Mouse (Mus musculus) right cerebral cortex, postnatal 14 days (tissue): ENCODE measurements around the gene Dclk2.

Experiments
- DNase-seq: peaks from one replicate; pipeline ENCODE4 v3.0.0; 2022

Gene Dclk2

GRCm38 (mm10) chr3:86842461-86842860 lies 78.2 kb downstream of the Dclk2 start:
- DNase-seq = no peak

DNA sequence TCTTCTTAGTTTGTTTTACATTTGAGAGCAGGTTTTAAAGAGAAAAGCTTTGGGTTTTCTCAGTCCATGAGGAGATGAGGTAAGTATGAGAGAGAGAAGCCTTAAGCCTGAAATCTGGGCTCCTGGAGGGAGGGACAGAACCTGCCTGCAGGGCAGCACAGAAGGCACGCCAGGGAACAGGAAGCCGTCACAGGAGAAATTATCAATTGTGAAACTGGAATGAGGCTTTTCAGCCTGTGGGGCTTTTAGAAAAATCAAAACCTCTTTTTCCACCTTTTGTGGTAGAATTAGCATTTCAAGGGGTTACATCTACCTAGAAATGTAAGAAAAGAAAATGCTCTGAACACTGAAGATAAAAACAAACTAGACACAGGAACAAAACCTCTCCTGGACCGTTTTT lies 81.0 kb downstream of the Dclk2 start:
- no peak for DNase-seq

- DNase-seq = no peak
Measured at GRCm38 (mm10) chr3:86837386-86837785, 83.3 kb downstream of the Dclk2 start.

GRCm38 (mm10) chr3:86835180-86835579 lies 85.5 kb downstream of the Dclk2 start:
- DNase-seq = no peak

GRCm38 (mm10) chr3:86834341-86834740 lies 86.3 kb downstream of the Dclk2 start:
- no peak for DNase-seq

DNA sequence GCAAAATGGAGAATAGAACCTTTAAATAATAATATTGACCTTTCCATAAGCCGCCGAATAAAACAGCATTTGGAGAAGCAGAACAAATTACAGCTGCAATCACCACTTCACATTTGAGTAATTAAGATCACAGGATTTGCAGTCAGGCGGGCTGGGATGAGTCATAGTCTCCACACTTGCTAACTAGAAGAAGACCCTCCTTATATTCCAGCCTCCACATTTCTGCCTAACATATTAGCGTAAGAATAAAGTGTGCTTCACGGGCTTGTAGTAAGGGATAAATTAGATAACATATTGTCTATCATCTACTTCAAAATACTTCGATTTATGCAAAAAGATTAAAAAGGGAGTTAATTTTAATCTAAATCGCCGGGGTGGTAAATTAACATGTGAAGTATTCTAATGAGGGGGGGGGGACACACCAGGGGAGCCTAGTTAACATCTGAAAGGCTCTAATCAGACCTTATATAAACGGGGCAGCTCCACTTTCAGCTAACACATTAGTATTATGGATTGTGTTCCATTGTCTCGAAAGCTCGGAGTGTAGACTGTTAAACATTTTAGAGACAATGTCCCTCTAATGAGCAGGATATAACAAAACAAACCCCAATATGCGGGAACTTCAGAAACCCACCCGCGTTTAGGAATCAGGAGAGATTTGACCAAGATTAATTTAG lies 87.9 kb downstream of the Dclk2 start:
- no peak for DNase-seq

DNA sequence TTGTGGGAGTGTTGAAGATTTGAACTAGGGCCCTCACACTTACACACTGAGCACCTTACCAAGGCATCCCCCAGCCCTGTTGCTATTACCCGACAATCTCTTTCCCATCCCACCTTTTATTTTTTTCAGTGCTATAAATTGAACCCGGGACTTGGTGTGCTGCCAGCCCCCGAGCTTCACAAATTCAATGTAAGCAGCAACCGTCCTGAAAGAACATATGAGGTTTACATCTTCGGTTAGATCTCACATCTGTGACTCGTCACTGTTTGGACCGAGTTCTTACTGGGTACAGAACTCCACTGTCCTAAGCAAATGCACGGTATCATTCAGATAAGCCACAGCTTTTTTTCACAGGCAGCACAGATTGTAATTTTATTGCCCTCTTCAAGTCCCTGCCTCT lies 88.5 kb downstream of the Dclk2 start:
- DNase-seq = peak; percentile 33

GRCm38 (mm10) chr3:86827506-86827905 lies 93.1 kb downstream of the Dclk2 start:
- no peak for DNase-seq

GRCm38 (mm10) chr3:86821383-86821782 lies 99.3 kb downstream of the Dclk2 start:
- DNase-seq = no peak

- no peak for DNase-seq
Measured at GRCm38 (mm10) chr3:86820344-86820743, 100.3 kb downstream of the Dclk2 start.

GRCm38 (mm10) chr3:86819372-86819771 lies 101.3 kb downstream of the Dclk2 start:
- no peak for DNase-seq

DNA sequence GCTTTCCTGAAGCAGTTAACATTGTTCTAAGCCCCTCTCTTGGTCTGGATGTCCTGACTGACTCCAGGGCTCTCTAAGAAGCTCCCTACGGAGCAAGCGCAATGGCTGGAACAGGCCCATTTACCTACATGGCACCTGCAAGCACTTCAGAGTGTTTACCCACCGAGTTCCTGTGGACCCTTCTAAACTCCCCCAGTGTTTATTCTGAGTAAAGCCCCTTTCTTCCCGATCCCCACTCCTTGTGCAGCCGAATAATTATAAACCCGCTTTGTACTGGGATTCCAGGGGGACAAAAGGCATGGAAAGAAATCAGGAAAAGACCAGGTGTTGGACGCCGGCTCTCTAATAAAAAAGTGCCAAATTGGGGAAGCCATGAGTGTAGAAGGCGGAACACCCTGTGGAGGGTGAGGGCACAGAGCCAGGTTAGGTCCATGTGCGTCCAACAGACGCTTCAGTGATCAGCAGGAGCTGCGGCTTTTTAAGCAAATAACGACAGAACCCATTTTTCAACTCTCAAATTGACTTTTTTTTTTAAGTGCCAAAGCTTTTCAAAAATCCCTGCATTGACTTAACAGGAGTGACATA lies 102.6 kb downstream of the Dclk2 start:
- no peak for DNase-seq

- peak; percentile 75 for DNase-seq
Measured at GRCm38 (mm10) chr3:86812689-86813088, 108.0 kb downstream of the Dclk2 start.

- DNase-seq = no peak
Measured at GRCm38 (mm10) chr3:86810908-86811307, 109.7 kb downstream of the Dclk2 start.

DNA sequence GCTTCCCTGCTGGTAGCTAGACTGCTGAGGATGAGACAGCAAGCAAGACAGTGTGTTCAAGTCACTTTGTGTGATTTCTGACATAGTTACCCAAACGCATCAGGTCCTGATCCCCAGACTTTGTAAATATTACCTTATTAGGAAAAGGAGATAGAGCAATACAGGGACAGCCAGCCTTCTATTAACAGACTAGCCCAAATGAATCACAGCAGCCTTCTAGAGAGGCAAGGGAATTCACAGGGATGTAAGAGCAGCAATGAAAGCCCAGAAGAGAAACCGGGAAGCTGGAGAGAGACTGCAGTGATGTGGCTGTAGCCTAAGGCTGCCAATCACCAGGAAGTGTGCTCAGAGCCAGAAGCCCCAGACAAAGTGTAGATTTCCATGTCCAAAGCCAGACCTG lies 111.0 kb downstream of the Dclk2 start:
- no peak for DNase-seq

DNA sequence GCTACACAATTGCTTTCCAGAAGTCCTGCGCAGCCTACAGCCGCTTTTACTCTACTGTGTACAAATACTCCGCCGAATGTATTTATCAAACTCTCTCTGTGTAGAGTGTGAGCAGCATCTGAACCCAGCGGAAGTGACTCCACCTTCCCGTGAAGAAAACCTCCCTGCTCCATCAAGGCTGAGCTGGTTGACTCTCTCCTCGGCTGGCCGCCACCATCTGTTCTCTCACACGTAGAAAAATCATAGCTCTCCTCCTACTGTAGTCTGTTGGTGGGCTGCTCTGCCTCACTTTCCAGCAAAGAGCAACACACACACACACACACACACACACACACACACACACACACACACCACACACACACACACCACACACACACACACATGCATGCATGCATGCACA lies 111.5 kb downstream of the Dclk2 start:
- DNase-seq = no peak

DNA sequence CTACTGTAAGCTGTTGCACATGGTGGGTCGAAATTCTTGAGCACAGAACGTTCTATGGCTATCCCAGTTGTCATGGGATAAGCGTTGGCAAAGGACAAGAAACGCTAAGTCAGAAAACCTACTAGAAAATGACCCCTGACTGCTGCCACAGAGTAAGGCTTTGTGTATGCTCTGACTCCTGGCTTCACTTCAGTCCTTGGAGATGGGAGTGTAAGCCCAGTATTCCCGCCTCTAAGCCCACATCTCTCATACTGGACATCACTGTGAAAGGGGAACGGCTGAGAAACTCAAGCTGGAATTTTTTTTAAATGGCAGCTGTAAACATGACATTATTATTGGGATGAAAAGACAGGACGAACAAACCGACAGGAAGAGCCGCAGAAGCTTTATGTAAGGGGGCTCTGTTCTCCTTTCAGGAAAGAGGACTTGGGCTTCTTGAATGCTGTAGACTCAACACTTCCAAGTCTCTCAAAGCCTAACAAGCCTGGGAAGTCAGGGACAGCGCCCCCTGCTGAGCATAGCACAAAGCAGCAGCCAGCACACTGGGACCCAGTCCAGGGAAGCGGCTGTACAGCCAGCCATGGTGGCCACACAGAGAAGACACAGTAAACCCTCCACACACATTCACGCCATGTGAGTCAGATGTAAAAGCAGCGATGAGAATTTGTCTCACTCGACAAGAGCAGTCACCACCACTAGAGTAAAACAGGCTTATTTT lies 112.7 kb downstream of the Dclk2 start:
- peak; percentile 71 for DNase-seq

DNA sequence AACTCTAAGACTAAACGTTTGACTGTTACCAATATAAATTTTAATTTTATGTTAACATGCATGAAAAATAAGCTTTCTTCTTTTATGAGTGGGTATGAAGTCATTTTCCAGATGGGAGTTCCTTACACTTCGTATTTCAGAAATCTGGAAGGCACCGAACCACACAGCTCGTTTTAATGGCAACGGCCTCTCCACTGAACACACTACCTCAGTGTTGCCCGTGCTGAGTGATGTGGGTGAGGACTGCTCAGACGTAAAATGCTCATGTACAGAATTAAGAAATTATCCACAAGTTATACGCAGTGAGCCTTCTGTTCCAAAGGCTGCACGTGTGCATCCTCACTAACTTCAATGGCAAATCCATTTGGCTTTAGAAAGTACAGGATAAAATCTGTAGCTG lies 113.8 kb downstream of the Dclk2 start:
- DNase-seq = no peak

- no peak for DNase-seq
Measured at GRCm38 (mm10) chr3:86804265-86804664, 116.4 kb downstream of the Dclk2 start.

DNA sequence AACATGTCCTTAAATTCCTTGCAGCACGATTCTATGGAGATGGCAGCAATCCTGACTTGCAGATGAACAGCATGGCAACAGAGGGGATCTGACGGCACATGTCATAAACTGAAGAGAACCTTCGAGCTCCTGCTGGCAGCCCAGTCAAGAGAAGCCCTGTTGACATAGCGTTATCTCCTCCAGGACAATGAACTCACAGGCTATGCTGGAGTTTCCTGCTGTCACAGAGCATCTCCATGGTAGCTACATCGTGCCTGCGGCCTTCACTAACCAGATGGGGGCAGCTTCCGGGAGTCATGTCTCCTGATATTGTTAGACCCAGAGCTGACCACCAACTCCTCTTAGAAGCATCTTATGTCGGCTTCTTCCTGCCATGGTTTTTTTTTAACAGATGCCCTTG lies 117.8 kb downstream of the Dclk2 start:
- no peak for DNase-seq

- no peak for DNase-seq
Measured at GRCm38 (mm10) chr3:86800841-86801240, 119.8 kb downstream of the Dclk2 start.

- DNase-seq = no peak
Measured at GRCm38 (mm10) chr3:86799041-86799440, 121.6 kb downstream of the Dclk2 start.

- DNase-seq = no peak
Measured at GRCm38 (mm10) chr3:86797871-86798460, 122.7 kb downstream of the Dclk2 start.

GRCm38 (mm10) chr3:86796716-86797115 lies 123.9 kb downstream of the Dclk2 start:
- no peak for DNase-seq
